Mouse (Mus musculus) neural tube, embryonic 14.5 days (tissue): ENCODE data around the gene Amh. TPM values are rescaled to one million over a fixed set of nuclear protein-coding genes. Genes with fewer than 3 reads are reported as not detected.
A peak's percentile ranks its signal among the peaks of the same experiment; 100 is the strongest.

Source experiments
- microRNA counts: library from miRNA; unstranded; fragments of <30 nt; microRNA quantifications from one replicate; lab custom pipeline; 2016
- microRNA-seq: library from miRNA; unstranded; fragments of <30 nt; microRNA quantifications from one replicate; pipeline ENCODE4, GENCODE M21; 2016
- polyA plus RNA-seq: library from polyadenylated mRNA; unstranded; fragments of >200 nt; fragmentation: Nextera tagmentation; extraction: Ambion mirVana; gene quantifications from 2 replicates; pipeline ENCODE4 v1.2.1, GENCODE M21; 2014

Amh gene
- polyA plus RNA-seq, 1 experiment from 2014 or later: 0.16 TPM

MicroRNA genes within 50 kb of the gene (microRNA counts, 519-probe panel; counts per million panel counts)
- microRNA mmu-miR-1982 (lab: Ali Mortazavi, UCI): not detected

Small RNA genes lying within 50 kb of the gene (microRNA-seq; reads per million reads assigned to microRNA genes)
- 3.7 reads per million, percentile 5 among the genes with 10 or more reads in this experiment for gene Mir1982

Other genes with a start within 250 kb of the Amh start
- 30.6 and 30.7 TPM in 2 replicates for gene Rexo1, start 243.7 kb upstream of the Amh start, polyA plus RNA-seq
- 3.5 and 4.8 TPM in 2 replicates for gene Klf16, start 227.9 kb upstream of the Amh start, polyA plus RNA-seq
- 144 and 155 TPM in 2 replicates for gene Abhd17a, start 214.9 kb upstream of the Amh start, polyA plus RNA-seq
- 71.6 and 72.4 TPM in 2 replicates for gene Scamp4, start 202.4 kb upstream of the Amh start, polyA plus RNA-seq
- 5.5 and 6.7 TPM in 2 replicates for gene Adat3, start 202.4 kb upstream of the Amh start, polyA plus RNA-seq
- 0.96 and 0.98 TPM in 2 replicates for gene Gm49322, start 199.2 kb upstream of the Amh start, polyA plus RNA-seq
- 50.3 and 76.8 TPM in 2 replicates for gene Csnk1g2, start 182.4 kb upstream of the Amh start, polyA plus RNA-seq
- gene Btbd2, start 148.2 kb upstream of the Amh start, polyA plus RNA-seq: 75.0 and 79.7 TPM in 2 replicates
- gene Mknk2, start 127.1 kb upstream of the Amh start, polyA plus RNA-seq: 43.1 and 57.3 TPM in 2 replicates
- gene Mob3a, start 103.3 kb upstream of the Amh start, polyA plus RNA-seq: 42.0 and 48.6 TPM in 2 replicates
- gene Izumo4, start 103.1 kb upstream of the Amh start, polyA plus RNA-seq: 24.9 and 29.5 TPM in 2 replicates
- 109 and 125 TPM in 2 replicates for gene Ap3d1, start 63.0 kb upstream of the Amh start, polyA plus RNA-seq
- gene Dot1l, start 50.0 kb upstream of the Amh start, polyA plus RNA-seq: 23.6 and 27.3 TPM in 2 replicates
- 63.3 and 66.8 TPM in 2 replicates for gene Sf3a2, start 7.0 kb upstream of the Amh start, polyA plus RNA-seq
- 126 and 127 TPM in 2 replicates for gene Plekhj1, start 6.6 kb upstream of the Amh start, polyA plus RNA-seq
- gene Jsrp1, start 8.3 kb downstream of the Amh start, polyA plus RNA-seq: 0.74 and 0.86 TPM in 2 replicates
- 1,177 and 1,236 TPM in 2 replicates for gene Oaz1, start 21.4 kb downstream of the Amh start, polyA plus RNA-seq
- gene Lingo3, start 38.8 kb downstream of the Amh start, polyA plus RNA-seq: 8.1 and 12.0 TPM in 2 replicates
- 220 and 260 TPM in 2 replicates for gene Lsm7, start 50.0 kb downstream of the Amh start, polyA plus RNA-seq
- 60.3 and 61.5 TPM in 2 replicates for gene Sppl2b, start 50.0 kb downstream of the Amh start, polyA plus RNA-seq
- 0.12 and 0.13 TPM in 2 replicates for gene Tmprss9, start 66.6 kb downstream of the Amh start, polyA plus RNA-seq
- 337 and 352 TPM in 2 replicates for gene Timm13, start 95.7 kb downstream of the Amh start, polyA plus RNA-seq
- gene Lmnb2, start 113.0 kb downstream of the Amh start, polyA plus RNA-seq: 10.8 and 16.1 TPM in 2 replicates
- gene Gadd45b, start 124.8 kb downstream of the Amh start, polyA plus RNA-seq: 7.4 and 7.6 TPM in 2 replicates
- gene Gng7, start 209.7 kb downstream of the Amh start, polyA plus RNA-seq: 20.3 and 22.7 TPM in 2 replicates
- 24.0 and 28.8 TPM in 2 replicates for gene Diras1, start 220.4 kb downstream of the Amh start, polyA plus RNA-seq
- gene Slc39a3, start 232.2 kb downstream of the Amh start, polyA plus RNA-seq: 26.7 and 34.6 TPM in 2 replicates